7 mouse cellular contexts compared by ENCODE assay signal in genomic region chr1:74239162-74239561, GRCm38 (mm10). TPM values are rescaled to one million over a fixed set of nuclear protein-coding genes. Genes with fewer than 3 reads are reported as not detected.
A peak's percentile ranks its signal among the peaks of the same experiment; 100 is the strongest.
DNase-seq lines count a peak whose midpoint lies in the region; ATAC-seq and TF ChIP-seq lines count a peak whose summit lies in the region.

No protein-coding gene starts in this region.

- no peak for TF ChIP-seq POLR2A in small intestine, adult 2 months (IDR thresholded peaks at IDR 0.05; ENCODE audit: low read depth, low read length)

- DNase-seq in lung, postnatal 10 days: peak; percentile 3
- no peak for DNase-seq in lung, postnatal 36 days
- no peak for DNase-seq in embryonic facial prominence, embryonic 10.5 days (ENCODE audit: low spot score)
- DNase-seq in Muller cell, postnatal 12 days (ENCODE audit: inconsistent ontology term): no peak

- H3K9me3 ChIP-seq in embryonic facial prominence, embryonic 10.5 days: no peaks in the 10 kb centered on the region
- H3K9me3 ChIP-seq in limb, embryonic 12.5 days: no peaks in the 10 kb centered on the region

- no peak for ATAC-seq in limb, embryonic 12.5 days (ENCODE audit: insufficient number of reproducible peaks, insufficient read depth, low FRiP score, low TSS enrichment, low read depth)
- ATAC-seq in frontal cortex, adult (ENCODE audit: low TSS enrichment): no peak

- H3K4me2 ChIP-seq in limb, embryonic 12.5 days: peak overlapping the region; percentile 81; the same call in 1 of the 2 replicates

- no peaks in the 10 kb centered on the region for H3K27me3 ChIP-seq in embryonic facial prominence, embryonic 10.5 days (replicated peaks; ENCODE audit: low read depth, poor library complexity, severe bottlenecking)
- no peaks in the 10 kb centered on the region for H3K27me3 ChIP-seq in limb, embryonic 12.5 days
- H3K27me3 ChIP-seq in small intestine, adult 2 months (ENCODE audit: control insufficient read depth, insufficient read depth, low read length): no peaks in the 10 kb centered on the region

- H3K27ac ChIP-seq in embryonic facial prominence, embryonic 10.5 days (replicated peaks): no peak overlapping the region
- no peak overlapping the region for H3K27ac ChIP-seq in limb, embryonic 12.5 days
- H3K27ac ChIP-seq in small intestine, adult 2 months (ENCODE audit: insufficient read depth, low read depth, low read length): peak overlapping the region; percentile 67

- peaks cover 36% of the 10 kb centered on the region for H3K4me1 ChIP-seq in embryonic facial prominence, embryonic 10.5 days
- H3K4me1 ChIP-seq in limb, embryonic 12.5 days (replicated peaks): peaks cover 33% of the 10 kb centered on the region
- H3K4me1 ChIP-seq in small intestine, adult 2 months (ENCODE audit: control insufficient read depth, insufficient read depth, insufficient read length, low read length): peaks cover 14% of the 10 kb centered on the region

- no peak for TF ChIP-seq CTCF in small intestine, adult 2 months (IDR thresholded peaks at IDR 0.05; ENCODE audit: extremely low read depth, insufficient read length, insufficient replicate concordance, low read depth, low read length)

- H3K4me3 ChIP-seq in embryonic facial prominence, embryonic 10.5 days: peak overlapping the region; percentile 89; the same call in 1 of the 2 replicates
- no peak overlapping the region for H3K4me3 ChIP-seq in limb, embryonic 12.5 days (replicated peaks)
- H3K4me3 ChIP-seq in small intestine, adult 2 months (ENCODE audit: low read depth, low read length): peak overlapping the region; percentile 49

- H3K36me3 ChIP-seq in embryonic facial prominence, embryonic 10.5 days (replicated peaks): peaks cover 21% of the 10 kb centered on the region
- H3K36me3 ChIP-seq in limb, embryonic 12.5 days: no peaks in the 10 kb centered on the region
- peaks cover 3% of the 10 kb centered on the region for H3K36me3 ChIP-seq in small intestine, adult 2 months (ENCODE audit: control insufficient read depth, insufficient read depth, low read length)

- peak overlapping the region; percentile 37; the same call in 1 of the 2 replicates for H3K9ac ChIP-seq in limb, embryonic 12.5 days (replicated peaks)

- WGBS in embryonic facial prominence, embryonic 10.5 days: 73% methylated on average over 7 of the region's 7 CpGs
- WGBS in limb, embryonic 12.5 days: 72% methylated on average over 7 of the region's 7 CpGs
- 6% methylated on average over 7 of the region's 7 CpGs for WGBS in small intestine, adult 2 months

RNA-seq across cellular contexts. Expression of gene Arpc2, which starts 3.3 kb away (rescaled TPM):
- polyA plus RNA-seq in embryonic facial prominence, embryonic 10.5 days (2016; fragmentation: Nextera tagmentation; extraction: Ambion mirVana): 359 and 369 TPM in 2 replicates
- polyA plus RNA-seq in limb, embryonic 12.5 days (2016; fragmentation: Nextera tagmentation; extraction: Ambion mirVana): 343 and 345 TPM in 2 replicates
- 110 and 323 TPM in 2 replicates for polyA plus RNA-seq in small intestine, adult 2 months (2012; rRNA removed)

RNA-seq across cellular contexts. Expression of gene Gpbar1, which starts 39.2 kb away (rescaled TPM):
- 0.41 and 0.70 TPM in 2 replicates for polyA plus RNA-seq in embryonic facial prominence, embryonic 10.5 days (2016; fragmentation: Nextera tagmentation; extraction: Ambion mirVana)
- 0.19 TPM in 1 of 2 replicates, not detected in the other for polyA plus RNA-seq in limb, embryonic 12.5 days (2016; fragmentation: Nextera tagmentation; extraction: Ambion mirVana)
- polyA plus RNA-seq in small intestine, adult 2 months (2012; rRNA removed): 1.8 and 3.1 TPM in 2 replicates

RNA-seq across cellular contexts. Expression of gene Cxcr1, which starts 44.7 kb away (rescaled TPM):
- polyA plus RNA-seq in embryonic facial prominence, embryonic 10.5 days (2016; fragmentation: Nextera tagmentation; extraction: Ambion mirVana): not detected in 2 replicates
- not detected in 2 replicates for polyA plus RNA-seq in limb, embryonic 12.5 days (2016; fragmentation: Nextera tagmentation; extraction: Ambion mirVana)
- polyA plus RNA-seq in small intestine, adult 2 months (2012; rRNA removed): not detected in 2 replicates

RNA-seq across cellular contexts. Expression of gene Aamp, which starts 45.4 kb away (rescaled TPM):
- 259 and 262 TPM in 2 replicates for polyA plus RNA-seq in embryonic facial prominence, embryonic 10.5 days (2016; fragmentation: Nextera tagmentation; extraction: Ambion mirVana)
- 202 and 212 TPM in 2 replicates for polyA plus RNA-seq in limb, embryonic 12.5 days (2016; fragmentation: Nextera tagmentation; extraction: Ambion mirVana)
- polyA plus RNA-seq in small intestine, adult 2 months (2012; rRNA removed): 81.6 and 160 TPM in 2 replicates

RNA-seq across cellular contexts. Expression of gene Pnkd, which starts 45.6 kb away (rescaled TPM):
- polyA plus RNA-seq in embryonic facial prominence, embryonic 10.5 days (2016; fragmentation: Nextera tagmentation; extraction: Ambion mirVana): 108 and 109 TPM in 2 replicates
- 106 TPM in 2 replicates for polyA plus RNA-seq in limb, embryonic 12.5 days (2016; fragmentation: Nextera tagmentation; extraction: Ambion mirVana)
- polyA plus RNA-seq in small intestine, adult 2 months (2012; rRNA removed): 36.9 and 62.6 TPM in 2 replicates
